Mouse (Mus musculus): ENCODE data around the gene Kcnh4. TPM values are rescaled to one million over a fixed set of nuclear protein-coding genes. Genes with fewer than 3 reads are reported as not detected.
"Not testable (repeated sequence)": the region's sequence is repeated elsewhere in the genome, so short reads cannot be mapped to it uniquely, and the experiment has no call there.

Gene Kcnh4
- 10 to 100 TPM; 17.2 to 18.4 TPM for total RNA-seq (2021)
- long read RNA-seq, experiment 1, transcript Kcnh4-201 (17 exons, 3,748 nt), result major isoform, 11 of 23 reads
- long read RNA-seq, experiment 1, partial matches to known transcripts, result 4 of 23 reads
- long read RNA-seq, experiment 1, other reads (novel, unspliced or antisense), result 8 of 23 reads
- long read RNA-seq, experiment 2, partial matches to known transcripts, result 7 of 20 reads
- long read RNA-seq, experiment 2, other reads (novel, unspliced or antisense), result 10 of 20 reads

DNA sequence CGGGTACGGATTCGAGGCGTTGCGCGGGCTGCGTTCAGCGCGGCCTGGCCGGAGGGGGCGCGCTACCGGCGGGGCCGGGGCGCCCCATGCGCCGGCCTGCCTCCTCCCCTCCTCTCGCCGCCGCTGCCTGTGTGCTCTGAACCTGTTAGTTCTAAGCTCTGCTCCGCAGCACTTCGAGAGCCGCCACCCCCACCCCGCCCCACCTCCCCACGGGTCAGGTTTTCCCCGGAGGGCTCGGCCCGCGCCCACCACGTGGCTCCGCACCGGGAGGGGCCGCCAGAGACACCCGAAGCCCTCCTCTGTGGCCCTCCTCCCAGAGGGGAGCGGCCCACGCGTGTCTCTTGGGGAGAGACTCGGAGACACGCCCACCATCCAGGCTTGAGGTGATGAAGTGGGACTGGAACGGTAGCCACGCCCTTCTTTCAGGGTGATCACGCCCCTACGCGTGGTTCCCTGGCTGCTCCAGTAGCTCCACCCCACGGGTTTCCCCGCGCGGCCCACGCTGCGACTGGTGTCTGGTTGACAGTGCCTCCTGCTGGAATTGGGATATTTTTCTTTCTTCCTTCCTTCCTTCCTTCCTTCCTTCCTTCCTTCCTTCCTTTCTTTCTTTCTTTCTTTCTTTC lies at the start of gene Kcnh4:
TSS of gene Kcnh4 (minus strand) at position 332 of the 623 bp plus-strand sequence.
- H3K27ac ChIP-seq, result peak within 1 kb of the TSS; percentile 69
- H3K4me3 ChIP-seq, result peak within 1 kb of the TSS; percentile 51
- peak; percentile 89 for DNase-seq (ENCODE audit: extremely low spot score in 1 of 2, low spot score in 2 of 2)
- peak; percentile 48 for TF ChIP-seq CTCF (IDR thresholded peaks at IDR 0.05)
- intact Hi-C loops (cut with DNase I), result loop anchor here (2.0 kb wide), 1 partner anchor 189 kb away; no protein-coding TSS in a partner anchor

DNA sequence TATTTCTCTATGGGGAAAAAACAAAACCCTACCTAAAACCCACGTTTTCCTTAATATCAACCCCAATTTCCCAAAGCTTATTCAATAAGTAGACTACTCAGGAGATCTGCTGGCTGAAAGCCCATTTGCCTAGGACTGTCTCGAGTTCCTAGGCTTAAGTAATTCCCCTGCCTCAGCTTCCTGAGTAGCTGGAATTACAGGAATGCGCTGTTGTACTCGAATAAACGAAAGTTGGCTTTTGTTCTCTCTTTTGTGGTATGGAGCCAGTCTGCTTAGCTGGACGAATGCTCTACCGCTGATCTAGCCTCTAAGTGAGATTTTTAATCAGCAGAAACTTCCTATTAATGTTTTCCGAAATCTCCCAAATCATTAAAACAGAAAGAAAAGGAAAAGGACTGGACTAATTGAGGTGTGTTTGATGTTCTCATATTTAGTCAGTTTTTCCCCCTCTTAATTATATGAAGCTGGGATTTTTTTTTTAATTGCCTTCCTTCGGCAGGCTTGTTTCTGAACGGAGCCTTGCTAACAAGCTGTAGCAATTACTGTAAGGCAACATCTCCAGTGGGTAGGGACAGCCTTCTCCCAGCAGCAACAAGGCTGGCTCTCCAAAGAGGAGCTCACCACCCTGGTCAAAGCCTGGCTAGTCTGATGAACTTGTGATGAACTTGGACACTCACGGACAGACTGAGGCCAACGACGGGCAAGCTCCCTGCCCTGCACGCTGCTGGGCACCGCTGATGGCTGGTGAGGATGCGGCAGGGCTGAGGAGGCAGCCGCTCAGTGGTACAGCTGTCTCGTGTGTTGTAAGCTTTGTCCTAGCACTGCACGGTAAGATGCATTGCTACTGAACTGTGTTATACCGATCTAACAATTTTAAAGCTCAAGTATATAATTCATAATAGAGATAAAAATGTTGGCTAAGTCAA lies 46.9 kb upstream of the Kcnh4 start:
- no peak for TF ChIP-seq CTCF (IDR thresholded peaks at IDR 0.05)
- no peak for DNase-seq (ENCODE audit: extremely low spot score in 1 of 2, low spot score in 2 of 2)
- Histone ChIP-seq H3K4me3 (no peak overlapping the region), H3K27ac (no peak overlapping the region)
- intact Hi-C loops (cut with DNase I), result no loop called here

DNA sequence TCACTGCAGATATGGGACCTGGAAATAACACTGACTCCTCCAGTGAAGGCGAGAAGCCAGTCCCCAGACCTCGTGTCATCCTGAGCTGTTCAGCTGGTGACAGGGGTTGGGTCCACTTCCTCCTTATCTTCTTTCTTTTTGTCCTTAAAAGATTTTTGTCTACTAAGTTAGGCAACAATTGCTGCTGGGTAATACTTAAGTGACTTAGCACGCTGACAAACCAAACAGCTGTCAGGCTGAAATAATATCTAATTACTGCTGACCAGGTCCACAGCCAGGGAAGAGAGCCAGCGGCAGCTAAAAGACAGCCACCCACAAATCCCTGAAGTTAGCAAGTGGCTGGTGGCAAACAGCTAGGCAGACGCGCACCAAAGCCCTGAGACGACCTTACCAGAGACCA lies 45.8 kb upstream of the Kcnh4 start:
- DNase-seq (ENCODE audit: extremely low spot score in 1 of 2, low spot score in 2 of 2), result no peak
- TF ChIP-seq CTCF (IDR thresholded peaks at IDR 0.05), result no peak
- intact Hi-C loops (cut with DNase I), result no loop called here
- Histone ChIP-seq H3K27ac (no peak overlapping the region), H3K4me3 (no peak overlapping the region)

DNA sequence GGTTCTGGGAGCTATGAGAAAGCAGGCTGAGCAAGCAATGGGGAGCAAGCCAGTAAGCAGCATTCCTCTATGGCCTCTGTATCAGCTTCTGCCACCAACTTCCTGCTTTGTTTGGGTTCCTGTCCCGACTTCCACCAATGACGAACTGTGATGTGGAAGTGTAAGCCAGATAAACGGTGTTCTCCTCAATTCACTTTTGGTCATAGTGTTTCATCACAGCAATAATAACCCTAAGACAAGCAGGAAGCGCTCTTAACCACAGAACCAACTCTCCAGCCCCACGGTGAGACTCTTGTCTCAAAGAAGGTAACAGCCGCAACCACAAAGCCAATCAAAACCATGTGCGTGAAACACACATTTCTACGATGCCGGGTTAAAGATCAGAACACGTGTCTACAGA lies 44.7 kb upstream of the Kcnh4 start:
- Histone ChIP-seq H3K27ac (no peak overlapping the region), H3K4me3 (no peak overlapping the region)
- intact Hi-C loops (cut with DNase I), result no loop called here
- TF ChIP-seq CTCF (IDR thresholded peaks at IDR 0.05), result no peak
- DNase-seq (ENCODE audit: extremely low spot score in 1 of 2, low spot score in 2 of 2), result no peak

DNA sequence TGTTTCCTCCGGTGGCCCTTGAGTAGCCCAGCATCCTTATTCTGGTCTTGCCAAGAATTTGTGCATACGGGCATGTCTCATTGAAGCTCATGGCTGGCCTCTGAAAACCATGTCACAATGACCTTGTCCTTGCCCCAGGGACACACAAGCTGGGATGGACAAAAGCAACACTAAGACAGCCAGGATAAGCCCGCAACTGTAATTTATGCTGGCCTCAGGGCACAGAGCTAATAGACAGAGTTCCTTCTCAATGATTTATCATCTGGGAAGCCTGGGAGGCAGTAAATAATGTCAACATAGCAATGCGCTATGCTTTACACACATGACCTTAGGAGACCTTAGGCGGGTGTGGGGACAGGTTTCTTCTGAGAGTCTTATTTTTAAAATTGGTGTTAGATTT lies 39.7 kb upstream of the Kcnh4 start:
- Histone ChIP-seq H3K27ac (no peak overlapping the region), H3K4me3 (no peak overlapping the region)
- TF ChIP-seq CTCF (IDR thresholded peaks at IDR 0.05), result no peak
- no peak for DNase-seq (ENCODE audit: extremely low spot score in 1 of 2, low spot score in 2 of 2)
- intact Hi-C loops (cut with DNase I), result no loop called here

DNA sequence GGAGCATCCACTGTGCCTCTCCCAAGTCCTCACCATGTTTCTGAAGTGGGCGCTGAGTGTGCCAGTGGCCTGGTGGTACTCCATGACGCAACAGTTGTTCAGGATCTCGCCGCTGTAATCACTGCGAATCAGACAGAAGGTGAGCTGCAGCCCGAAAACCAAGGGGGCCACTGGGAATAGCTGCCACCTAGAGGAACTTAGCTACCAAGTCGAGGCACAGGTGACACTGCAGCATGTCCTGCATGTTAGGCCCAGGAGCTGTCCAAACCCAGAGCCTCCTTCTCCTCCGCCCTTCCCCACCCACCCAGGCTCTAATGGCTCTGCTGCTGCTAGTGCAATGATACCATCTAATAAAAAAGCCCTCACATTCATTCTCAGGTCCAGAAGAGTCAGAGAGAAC lies 36.8 kb upstream of the Kcnh4 start:
- no peak for TF ChIP-seq CTCF (IDR thresholded peaks at IDR 0.05)
- intact Hi-C loops (cut with DNase I), result no loop called here
- H3K4me3 ChIP-seq, result no peak overlapping the region
- no peak overlapping the region for H3K27ac ChIP-seq
- no peak for DNase-seq (ENCODE audit: extremely low spot score in 1 of 2, low spot score in 2 of 2)

DNA sequence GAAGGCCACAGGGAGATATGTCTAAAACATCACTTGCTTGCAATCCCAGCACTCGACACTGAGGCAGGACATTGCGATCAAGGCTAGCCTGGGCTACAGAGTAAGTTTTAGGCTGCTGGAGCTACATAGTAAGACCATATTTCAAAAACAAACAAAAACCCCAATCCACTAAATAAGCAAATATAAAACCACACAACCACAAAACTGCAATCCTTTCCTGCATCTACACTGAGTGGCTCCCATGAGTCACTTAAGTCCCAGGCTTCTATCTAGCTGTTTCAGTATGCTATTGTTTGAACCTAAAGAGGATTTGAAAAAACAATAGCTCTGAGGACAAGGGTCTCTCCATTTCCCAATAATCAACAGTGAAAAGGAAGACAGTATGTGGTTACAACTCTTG lies 35.6 kb upstream of the Kcnh4 start:
- TF ChIP-seq CTCF (IDR thresholded peaks at IDR 0.05), result no peak
- H3K27ac ChIP-seq, result no peak overlapping the region
- DNase-seq (ENCODE audit: extremely low spot score in 1 of 2, low spot score in 2 of 2), result no peak
- intact Hi-C loops (cut with DNase I), result no loop called here
- no peak overlapping the region for H3K4me3 ChIP-seq

DNA sequence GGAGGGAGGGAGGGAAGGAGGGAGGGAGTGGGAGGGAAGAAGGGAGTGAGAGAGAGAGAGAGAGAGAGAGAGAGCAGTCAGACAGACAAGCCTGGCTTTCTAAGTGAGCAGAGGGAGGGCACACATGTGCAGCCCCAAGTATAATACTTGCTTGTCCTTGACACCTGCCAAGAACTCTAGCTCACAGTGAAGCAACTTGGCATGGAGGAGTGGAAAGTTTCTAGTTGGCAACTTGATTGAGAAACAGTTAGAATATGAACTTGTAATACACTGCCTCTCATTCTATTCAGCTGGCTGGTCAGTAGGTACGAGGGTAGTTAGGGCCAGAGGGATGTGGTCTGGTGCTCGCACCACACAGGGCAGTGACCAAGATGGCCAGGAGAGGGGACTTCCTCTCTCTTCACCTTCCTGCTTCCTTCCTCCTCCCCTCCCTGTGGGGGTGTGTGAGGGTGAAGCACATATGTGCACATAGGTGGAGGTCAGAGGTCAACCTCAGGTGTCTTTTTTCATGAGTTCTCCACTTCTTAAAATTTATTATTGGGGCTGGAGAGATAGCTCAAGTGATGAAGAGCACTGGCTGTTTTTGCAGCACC lies 31.8 kb upstream of the Kcnh4 start:
- no peak for TF ChIP-seq CTCF (IDR thresholded peaks at IDR 0.05)
- no peak for DNase-seq (ENCODE audit: extremely low spot score in 1 of 2, low spot score in 2 of 2)
- H3K27ac ChIP-seq, result no peak overlapping the region
- intact Hi-C loops (cut with DNase I), result no loop called here
- no peak overlapping the region for H3K4me3 ChIP-seq

DNA sequence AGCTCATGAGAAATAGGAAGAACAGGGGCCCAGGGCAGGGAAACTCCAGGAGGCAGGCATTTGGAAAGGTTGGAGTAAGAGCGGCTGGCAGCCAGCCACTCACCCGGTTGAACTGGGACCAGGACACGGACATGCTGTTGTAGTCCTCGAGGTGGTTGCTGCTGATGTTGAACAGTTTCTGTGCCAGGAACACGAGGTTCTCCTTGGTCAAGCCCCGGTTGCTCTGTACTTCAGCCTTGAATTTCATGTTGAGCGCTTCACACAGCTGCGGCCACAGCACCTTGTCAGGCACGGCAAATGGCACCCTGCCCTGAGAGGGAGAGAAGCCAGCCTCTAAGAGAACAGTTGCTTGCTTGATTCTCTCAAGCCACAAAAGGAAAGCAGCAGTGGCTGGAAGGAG lies 30.9 kb upstream of the Kcnh4 start:
- intact Hi-C loops (cut with DNase I), result not testable (repeated sequence)

DNA sequence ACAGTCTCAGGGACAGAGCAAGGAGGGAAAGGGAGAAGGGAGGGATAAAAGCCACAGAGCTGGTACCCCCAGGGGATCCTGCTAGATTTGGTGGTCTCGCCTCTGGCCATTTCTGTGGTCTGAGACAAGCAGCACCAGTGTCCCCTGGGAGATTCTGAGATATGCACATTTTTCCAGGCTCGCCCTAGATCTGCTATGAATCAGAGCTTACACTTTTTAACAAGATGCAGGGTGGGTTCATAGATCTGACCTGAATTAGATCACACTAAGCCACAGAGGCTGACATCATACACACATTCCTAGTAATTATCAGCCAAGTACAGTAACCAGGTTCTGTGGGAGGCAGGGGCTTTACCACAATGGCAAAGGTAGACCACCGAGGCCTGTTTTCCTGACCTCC lies 30.0 kb upstream of the Kcnh4 start:
- intact Hi-C loops (cut with DNase I), result no loop called here
- Histone ChIP-seq H3K4me3 (no peak overlapping the region), H3K27ac (no peak overlapping the region)
- no peak for DNase-seq (ENCODE audit: extremely low spot score in 1 of 2, low spot score in 2 of 2)
- TF ChIP-seq CTCF (IDR thresholded peaks at IDR 0.05), result no peak

More for the DNA sequence above, 30.9 kb upstream of the Kcnh4 start:
- not testable (repeated sequence) for H3K4me3 ChIP-seq; DNase-seq (ENCODE audit: extremely low spot score in 1 of 2, low spot score in 2 of 2); H3K27ac ChIP-seq

DNA sequence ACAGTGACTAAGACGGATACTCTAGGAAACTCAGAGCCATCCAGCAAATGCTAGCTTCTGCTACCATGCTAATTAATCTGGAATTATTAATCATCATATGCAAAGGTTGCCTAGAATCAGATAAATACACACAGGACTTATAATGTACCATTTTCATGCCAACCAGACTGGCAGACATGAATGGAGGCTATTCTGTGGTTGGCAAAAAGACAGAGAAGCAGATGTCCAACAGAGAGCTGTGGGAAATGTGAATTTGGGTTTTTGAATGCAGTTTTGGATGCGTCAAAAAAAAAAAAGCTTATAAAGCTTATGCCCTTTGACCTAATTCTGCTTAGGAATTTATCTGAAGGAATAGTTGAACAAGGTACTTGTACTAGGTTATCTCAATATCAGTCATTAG lies 26.0 kb upstream of the Kcnh4 start:
- intact Hi-C loops (cut with DNase I), result no loop called here
- Histone ChIP-seq H3K4me3 (no peak overlapping the region), H3K27ac (no peak overlapping the region)
- TF ChIP-seq CTCF (IDR thresholded peaks at IDR 0.05), result no peak
- no peak for DNase-seq (ENCODE audit: extremely low spot score in 1 of 2, low spot score in 2 of 2)

DNA sequence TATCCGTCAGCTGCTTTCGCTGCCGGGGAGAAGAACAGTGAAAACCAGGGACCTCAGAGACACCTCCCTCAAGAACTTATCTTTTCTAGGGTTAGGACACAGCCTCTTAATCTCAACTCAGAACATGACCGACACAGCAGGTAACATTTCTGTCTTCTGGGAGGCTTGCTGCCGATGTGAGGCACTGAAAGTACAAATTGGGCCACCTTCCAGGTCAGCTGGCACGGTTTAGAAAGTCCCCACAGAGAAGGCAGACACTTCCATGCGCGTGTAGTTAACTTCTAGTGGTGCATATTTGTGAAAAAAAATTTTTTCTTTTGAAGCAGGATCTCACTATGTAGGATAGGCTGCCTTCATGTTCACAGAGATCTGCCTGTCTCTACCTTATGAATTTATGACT lies 24.5 kb upstream of the Kcnh4 start:
- DNase-seq (ENCODE audit: extremely low spot score in 1 of 2, low spot score in 2 of 2), result no peak
- no peak for TF ChIP-seq CTCF (IDR thresholded peaks at IDR 0.05)
- no peak overlapping the region for H3K27ac ChIP-seq
- H3K4me3 ChIP-seq, result no peak overlapping the region
- intact Hi-C loops (cut with DNase I), result no loop called here
